Mouse (Mus musculus) myocyte (in vitro differentiated cells): ENCODE results near the gene Rhbdd3.

ENCODE experiments used
- E2F4 ChIP-seq: IDR thresholded peaks from one replicate; pipeline ENCODE4 v1.6.1; 2011; ENCODE audit warnings: mild to moderate bottlenecking, control low read depth, moderate library complexity; ENCODE audit not compliant: insufficient read depth
- POLR2A ChIP-seq: IDR thresholded peaks from one replicate; pipeline ENCODE4 v1.6.1; 2011; ENCODE audit warnings: low read depth, mild to moderate bottlenecking, control low read depth, moderate library complexity; ENCODE audit not compliant: insufficient read length
- USF1 ChIP-seq: IDR thresholded peaks from one replicate; pipeline ENCODE4 v1.6.1; 2011; ENCODE audit warnings: low read depth, mild to moderate bottlenecking, control low read depth, moderate library complexity

- TF ChIP-seq USF1 = no peak
- TF ChIP-seq POLR2A = no peak
- TF ChIP-seq E2F4 = no peak
Measured at GRCm38 (mm10) chr11:5145600-5145999, 46.9 kb downstream of the Rhbdd3 start.
